Mouse (Mus musculus) CH12.LX (cell line): ENCODE measurements around the gene Ier3. TPM values are rescaled to one million over a fixed set of nuclear protein-coding genes. Genes with fewer than 3 reads are reported as not detected.

Source experiments
- DNase-seq: peaks from one replicate; pipeline ENCODE4 v3.0.0-alpha.2; 2013; ENCODE audit errors: extremely low read depth
- H3K27ac ChIP-seq: 2 replicates; pipeline ENCODE4 v1.5.1; 2012; ENCODE audit warnings: low read depth, mild to moderate bottlenecking, control low read depth, moderate library complexity; ENCODE audit not compliant: insufficient read depth
- H3K27me3 ChIP-seq: replicated peaks from 2 replicates; pipeline ENCODE3; 2012; ENCODE audit warnings: inconsistent platforms
- H3K36me3 ChIP-seq, 2 experiments: replicated peaks in 1 of 2; 2 replicates each; pipeline versions ENCODE3 to v1.6.1; 2012; ENCODE audit warnings: inconsistent platforms in 1 of 2, low read length in 1 of 2, mild to moderate bottlenecking in 1 of 2, mixed read lengths in 1 of 2, moderate library complexity in 1 of 2; ENCODE audit not compliant: control insufficient read depth in 1 of 2, insufficient read depth in 1 of 2
- H3K4me1 ChIP-seq, 2 experiments: 2 replicates each; pipeline ENCODE4 v1.6.1; 2012; ENCODE audit warnings: inconsistent platforms in 1 of 2, moderate library complexity in 1 of 2; ENCODE audit not compliant: insufficient read depth in 2 of 2, control insufficient read depth in 1 of 2
- H3K4me2 ChIP-seq: 2 replicates; pipeline ENCODE4 v1.6.1; 2012; ENCODE audit warnings: low read depth, mild to moderate bottlenecking, control low read depth; ENCODE audit not compliant: poor library complexity, insufficient read depth, severe bottlenecking
- H3K4me3 ChIP-seq, 3 experiments: fragments of 150-350 bp in 1 of 3; sonication (generic) in 1 of 3; replicated peaks in 1 of 3; 2 replicates each; pipeline versions ENCODE3 to v1.5.1; 2011 to 2012; ENCODE audit warnings: low read depth in 2 of 3, low read length in 2 of 3, mild to moderate bottlenecking in 2 of 3, moderate library complexity in 2 of 3, control low read depth in 1 of 3, improper control_type of control experiment in 1 of 3, inconsistent platforms in 1 of 3, mixed read lengths in 1 of 3; ENCODE audit not compliant: poor library complexity in 1 of 3
- H3K79me2 ChIP-seq: replicated peaks from 2 replicates; pipeline ENCODE4 v1.6.1; 2012; ENCODE audit warnings: mild to moderate bottlenecking, moderate library complexity; ENCODE audit not compliant: control insufficient read depth, poor library complexity, insufficient read depth, severe bottlenecking; ENCODE audit errors: extremely low read depth
- H3K9ac ChIP-seq: 2 replicates; pipeline ENCODE4 v1.6.1; 2012; ENCODE audit warnings: low read depth, mild to moderate bottlenecking, control low read depth, moderate library complexity; ENCODE audit not compliant: insufficient read depth
- H3K9me3 ChIP-seq: replicated peaks from 2 replicates; pipeline ENCODE3; 2012; ENCODE audit warnings: low read length, inconsistent platforms, mixed read lengths
- CTCF ChIP-seq, 2 experiments: IDR thresholded peaks in 1 of 2; conservative IDR thresholded peaks in 1 of 2; 2 replicates each; pipeline ENCODE4 v1.5.1; 2011 to 2012; ENCODE audit warnings: low read depth in 2 of 2, low read length in 2 of 2, improper control_type of control experiment in 1 of 2, inconsistent platforms in 1 of 2, mild to moderate bottlenecking in 1 of 2, moderate library complexity in 1 of 2
- E2F4 ChIP-seq: IDR thresholded peaks from 2 replicates; pipeline ENCODE4 v1.6.1; 2011; ENCODE audit warnings: low read depth, low read length, improper control_type of control experiment; ENCODE audit not compliant: insufficient replicate concordance
- IRF4 ChIP-seq: IDR thresholded peaks from 2 replicates; pipeline ENCODE4 v1.6.1; 2014; ENCODE audit warnings: low read depth, mild to moderate bottlenecking, inconsistent platforms, low read length, improper control_type of control experiment
- KAT2A ChIP-seq: IDR thresholded peaks from 2 replicates; pipeline ENCODE4 v1.6.1; 2012; ENCODE audit warnings: low read length, improper control_type of control experiment, inconsistent platforms; ENCODE audit not compliant: insufficient replicate concordance
- MAX ChIP-seq: IDR thresholded peaks from 2 replicates; pipeline ENCODE4 v1.6.1; 2011; ENCODE audit warnings: low read length, improper control_type of control experiment
- NRF1 ChIP-seq: IDR thresholded peaks from 2 replicates; pipeline ENCODE4 v1.6.1; 2014; ENCODE audit warnings: low read depth, mild to moderate bottlenecking, inconsistent platforms, low read length, improper control_type of control experiment, moderate library complexity
- POLR2A ChIP-seq: IDR thresholded peaks from 2 replicates; pipeline ENCODE4 v1.6.1; 2011; ENCODE audit warnings: low read depth, mild to moderate bottlenecking, improper control_type of control experiment, low read length
- POLR2AphosphoS2 ChIP-seq: IDR thresholded peaks from 2 replicates; pipeline ENCODE4 v1.6.1; 2011; ENCODE audit warnings: low read depth, low read length, improper control_type of control experiment
- RCOR1 ChIP-seq: conservative IDR thresholded peaks from 2 replicates; pipeline ENCODE4 v1.6.1; 2012; ENCODE audit warnings: low read depth, mild to moderate bottlenecking, inconsistent platforms, low read length, improper control_type of control experiment
- TBP ChIP-seq: conservative IDR thresholded peaks from 2 replicates; pipeline ENCODE4 v1.6.1; 2011; ENCODE audit warnings: low read depth, low read length, improper control_type of control experiment
- TCF12 ChIP-seq: IDR thresholded peaks from 2 replicates; pipeline ENCODE4 v1.6.1; 2014; ENCODE audit warnings: low read depth, mild to moderate bottlenecking, inconsistent platforms, low read length, improper control_type of control experiment
- UBTF ChIP-seq: IDR thresholded peaks from 2 replicates; pipeline ENCODE4 v1.6.1; 2012; ENCODE audit warnings: low read depth, mild to moderate bottlenecking, inconsistent platforms, low read length, improper control_type of control experiment, moderate library complexity
- USF1 ChIP-seq: IDR thresholded peaks from 2 replicates; pipeline ENCODE4 v1.6.1; 2014; ENCODE audit warnings: low read depth, mild to moderate bottlenecking, inconsistent platforms, low read length, improper control_type of control experiment
- ZNF384 ChIP-seq: IDR thresholded peaks from 2 replicates; pipeline ENCODE4 v1.6.1; 2012; ENCODE audit warnings: low read depth, low read length, improper control_type of control experiment, inconsistent platforms
- dilution Hi-C: fragments of 300-500 bp; cut with MboI; formaldehyde crosslinking; loops from 2 replicates; pipeline ENCODE4 v1.14.3; 2020; ENCODE audit warnings: low sequenced_read_pairs; ENCODE audit not compliant: extremely low pct_unique_long_range_greater_than_20kb, extremely low pct_ligation_motif_present
- in situ Hi-C: fragments of 300-500 bp; cut with MboI; formaldehyde crosslinking; loops from 3 replicates; pipeline ENCODE4 v1.14.3; 2019; ENCODE audit warnings: low sequenced_read_pairs, low pct_ligation_motif_present, low pct_unique_long_range_greater_than_20kb, mixed read lengths
- polyA plus RNA-seq: library from polyadenylated mRNA; unstranded; fragments of >175 nt; gene quantifications from 2 replicates; pipeline ENCODE4 v1.2.1, GENCODE M21; 2012; ENCODE audit warnings: low read depth; ENCODE audit not compliant: insufficient read length
- total RNA-seq, 2 experiments: library from RNA; depleted of rRNA; stranded (reverse); fragments of 300-350 nt in 1 of 2; fragments of >200 nt in 1 of 2; gene quantifications; 2 replicates each; pipeline ENCODE4 v1.2.3; 2012 to 2014

The Ier3 gene
- total and polyA plus RNA-seq, 3 experiments = 12.6 to 27.2 (median 15.0) TPM

- Histone ChIP-seq H3K4me3 (no peak overlapping the region), H3K4me2 (no peak overlapping the region), H3K27me3 (no peaks in the 10 kb centered on the region), H3K9ac (no peak overlapping the region), H3K27ac (no peak overlapping the region), H3K9me3 (peaks cover 7% of the 10 kb centered on the region), H3K79me2 (peaks cover 38% of the 10 kb centered on the region), H3K4me1 (peaks cover 11 to 25% of the 10 kb centered on the region in 2 experiments), H3K36me3 (peaks cover 51 to 76% of the 10 kb centered on the region in 2 experiments)
- peak; percentile 22; the same call in 1 of the 2 replicates for TF ChIP-seq ZNF384
- TF ChIP-seq NRF1 = no peak
- DNase-seq = no peak
- in situ Hi-C loops (no loop called here), dilution Hi-C loops (no loop called here)
Observed at GRCm38 (mm10) chr17:35833894-35834293, 12.4 kb downstream of the Ier3 start.

- Histone ChIP-seq H3K4me3 (peak overlapping the region in 2 of 3 experiments; percentile 7 to 83), H3K27me3 (no peaks in the 10 kb centered on the region), H3K4me2 (no peak overlapping the region), H3K9me3 (peaks cover 1% of the 10 kb centered on the region), H3K9ac (no peak overlapping the region), H3K79me2 (peaks cover 38% of the 10 kb centered on the region), H3K4me1 (peaks cover 11 to 33% of the 10 kb centered on the region in 2 experiments), H3K36me3 (peaks cover 45 to 68% of the 10 kb centered on the region in 2 experiments), H3K27ac (no peak overlapping the region)
- DNase-seq = no peak
- dilution Hi-C loops (no loop called here), in situ Hi-C loops (loop anchor here (5.0 kb wide), 1 partner anchor 37 kb away; no protein-coding TSS in a partner anchor)
- TF ChIP-seq POLR2AphosphoS2 = no peak; the same call in 1 of the 2 replicates
- TF ChIP-seq POLR2A = no peak
- no peak for TF ChIP-seq E2F4
- TF ChIP-seq UBTF = no peak
- TF ChIP-seq RCOR1 = no peak
- TF ChIP-seq TBP = no peak
- TF ChIP-seq MAX = no peak
- no peak for TF ChIP-seq CTCF (conservative IDR thresholded peaks at IDR 0.05 in 1 of 2, IDR thresholded peaks at IDR 0.05 in 1 of 2; ENCODE audit: low read depth in 2 of 2, low read length in 2 of 2)
- no peak for TF ChIP-seq TCF12
- TF ChIP-seq USF1 = no peak
- no peak for TF ChIP-seq KAT2A
- no peak for TF ChIP-seq IRF4
Observed at GRCm38 (mm10) chr17:35834696-35835422, 13.4 kb downstream of the Ier3 start.
